Mouse (Mus musculus) retina, adult 2 months (tissue): ENCODE results near the gene Palm3.

Experiments used
- DNase-seq: peaks from one replicate; pipeline ENCODE4 v3.0.0-alpha.2; 2012; ENCODE audit warnings: low read depth, low spot score

Gene Palm3

DNA sequence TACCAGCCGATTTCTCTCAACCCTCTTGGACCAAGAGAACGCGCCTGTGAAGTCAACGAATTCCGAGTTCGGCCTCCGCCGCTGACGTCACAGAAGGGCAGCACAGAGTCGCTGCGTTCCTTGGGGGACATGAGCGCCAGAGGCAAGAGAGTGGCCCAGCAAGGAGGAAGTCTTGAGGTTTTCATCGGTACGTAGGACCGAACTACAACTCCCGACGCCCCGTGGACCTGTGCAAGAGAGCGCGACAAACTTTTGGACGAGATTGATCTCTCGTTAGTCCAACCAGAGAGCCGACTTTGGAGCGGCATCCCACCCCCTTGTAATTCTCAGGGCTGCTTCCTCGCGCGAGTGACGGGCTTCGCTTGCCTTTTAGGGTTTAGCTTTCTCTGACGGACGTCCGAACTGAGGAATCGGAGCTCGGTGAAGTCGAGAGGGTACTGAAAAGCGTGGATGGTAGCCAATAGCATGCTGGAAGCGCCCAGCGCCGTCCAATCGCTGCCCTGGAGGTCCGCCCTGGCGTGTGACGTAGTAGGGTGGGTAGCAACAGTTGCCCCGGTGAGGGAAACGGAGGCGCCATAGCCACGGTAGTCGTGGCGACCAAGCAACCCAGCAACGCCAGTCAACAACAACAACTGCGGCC lies 45.1 kb downstream of the Palm3 start, which contains the start of gene Rfx1:
Gene Rfx1 (plus strand): TSS at position 544 of the 640 bp plus-strand sequence.
- DNase-seq: peak; percentile 99

DNA sequence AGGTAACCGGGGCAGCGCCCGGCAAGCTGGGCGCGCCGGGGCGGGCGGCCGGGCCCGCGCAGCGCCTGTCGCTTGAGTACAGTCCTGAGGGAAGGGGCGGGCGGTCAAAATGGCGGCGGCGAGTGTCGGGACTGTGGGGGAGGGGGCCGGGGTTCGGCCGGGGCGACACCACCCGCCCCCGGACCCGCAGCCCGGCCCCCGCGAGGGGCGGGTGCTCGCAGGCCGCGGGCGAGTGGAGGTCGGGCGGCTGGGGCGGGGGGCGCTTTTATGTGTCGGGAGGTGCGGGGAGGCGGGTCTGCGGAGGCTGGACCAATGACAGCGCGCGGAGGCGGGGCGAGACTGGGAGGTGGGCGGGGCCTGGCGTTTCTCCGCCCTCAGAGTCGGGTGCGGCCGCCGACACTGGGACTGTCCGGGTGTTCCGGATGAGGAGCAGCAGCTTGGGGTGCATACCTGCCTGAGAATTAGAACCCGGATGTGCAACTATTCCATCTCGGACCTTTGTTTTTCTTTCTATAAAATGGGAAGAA lies 45.8 kb downstream of the Palm3 start:
- peak; percentile 63 for DNase-seq

- DNase-seq: no peak
Measured at GRCm38 (mm10) chr8:84067911-84068310, 46.6 kb downstream of the Palm3 start.

- no peak for DNase-seq
Measured at GRCm38 (mm10) chr8:84068316-84069035, 47.2 kb downstream of the Palm3 start.

DNA sequence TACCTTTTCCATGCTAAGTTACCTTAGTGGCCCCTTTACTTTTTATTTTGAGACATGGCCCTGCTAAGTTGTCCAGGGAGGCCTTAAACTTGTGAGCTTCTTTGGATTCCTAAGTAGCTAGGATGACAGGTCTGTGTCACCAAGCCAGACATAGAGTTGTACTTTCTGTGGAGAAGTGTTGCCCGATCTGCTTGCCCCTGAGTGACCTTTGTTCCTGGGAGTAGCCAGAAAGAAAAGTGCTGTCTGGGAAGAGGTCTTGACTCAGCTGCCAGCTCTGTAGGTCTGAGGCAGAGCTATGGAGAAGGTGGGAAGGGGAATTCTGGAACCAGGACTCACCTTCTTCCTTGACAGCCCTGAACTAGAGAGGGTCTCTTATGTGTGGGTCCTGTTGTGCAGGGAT lies 47.9 kb downstream of the Palm3 start:
- DNase-seq: no peak

- DNase-seq: no peak
Measured at GRCm38 (mm10) chr8:84069750-84070149, 48.5 kb downstream of the Palm3 start.

DNA sequence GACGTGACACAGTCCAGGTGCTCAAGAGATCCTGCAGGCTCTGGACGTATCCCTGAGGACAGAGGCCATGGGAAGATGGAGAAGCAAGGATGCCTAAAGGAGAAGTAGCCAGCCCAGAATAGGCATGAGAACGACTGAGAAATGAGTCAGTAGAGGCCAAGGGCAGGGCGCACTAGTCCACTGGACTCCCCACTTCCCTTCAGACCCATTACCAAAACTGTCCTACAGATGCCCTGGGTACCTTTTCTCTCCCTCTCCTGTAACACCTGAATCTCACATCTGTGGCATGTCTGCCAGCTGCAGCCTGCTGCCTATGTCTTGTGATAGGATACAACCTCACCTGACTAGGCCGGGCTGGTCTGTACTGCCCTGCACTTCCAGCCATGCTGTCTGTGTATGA lies 49.0 kb downstream of the Palm3 start:
- DNase-seq: no peak

DNA sequence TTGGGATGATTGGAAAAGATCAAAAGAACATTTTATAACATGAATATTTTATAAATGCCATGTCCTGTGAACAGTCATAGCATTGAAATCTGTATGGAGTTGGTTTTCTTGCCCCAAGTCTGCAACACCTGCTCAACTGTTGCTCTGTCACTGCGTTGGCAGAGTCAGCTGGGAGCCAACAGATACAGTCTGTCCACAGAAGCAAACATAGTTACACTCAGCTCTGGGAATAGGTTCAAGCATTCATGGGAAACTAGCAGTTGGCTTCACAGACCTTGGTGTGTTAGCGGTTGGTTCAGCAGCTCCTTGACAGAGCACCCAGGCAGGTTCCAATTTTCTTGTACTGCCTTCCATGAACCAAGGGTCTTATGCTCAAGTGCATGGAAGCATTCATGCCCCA lies 49.4 kb downstream of the Palm3 start:
- no peak for DNase-seq

DNA sequence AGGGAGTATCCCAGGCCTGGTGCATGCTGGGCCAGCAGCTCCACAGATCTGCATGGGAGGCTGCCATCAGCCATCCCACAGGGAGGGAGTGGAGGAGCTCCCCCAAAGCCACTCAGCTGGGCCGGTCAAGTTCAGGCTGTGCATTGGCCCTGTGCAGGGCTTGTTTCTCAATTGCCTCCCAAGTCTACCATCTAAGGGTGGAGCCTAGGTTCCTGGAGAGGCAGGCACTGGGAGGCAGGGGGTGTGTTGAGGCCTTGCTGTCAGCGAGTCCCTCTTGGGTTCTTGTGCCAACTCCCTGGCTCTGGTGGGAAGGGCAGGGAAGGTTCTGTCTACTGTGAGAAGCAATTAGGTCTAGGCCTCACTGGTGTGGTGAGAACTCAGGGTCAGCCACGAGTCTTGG lies 50.6 kb downstream of the Palm3 start:
- no peak for DNase-seq

DNA sequence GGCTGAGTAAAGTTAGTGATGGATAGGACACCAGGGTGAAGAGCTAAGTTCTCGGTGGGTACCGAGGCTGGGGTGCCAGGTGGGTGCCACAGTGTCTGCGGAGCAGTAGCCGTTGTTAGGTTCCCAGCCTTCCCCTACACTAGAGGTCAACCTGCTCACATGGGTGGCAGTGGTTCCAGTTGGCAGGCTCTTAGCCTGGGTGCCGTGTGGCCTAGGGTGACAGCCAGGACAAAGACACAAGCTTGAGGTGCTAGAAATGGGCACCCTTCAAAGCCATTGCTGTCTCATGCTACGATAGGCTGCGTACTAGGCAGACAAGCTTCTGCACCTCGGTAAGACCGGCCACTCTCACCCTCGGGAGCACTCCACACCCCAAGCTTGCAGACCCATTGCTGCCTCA lies 51.0 kb downstream of the Palm3 start:
- DNase-seq: no peak

DNA sequence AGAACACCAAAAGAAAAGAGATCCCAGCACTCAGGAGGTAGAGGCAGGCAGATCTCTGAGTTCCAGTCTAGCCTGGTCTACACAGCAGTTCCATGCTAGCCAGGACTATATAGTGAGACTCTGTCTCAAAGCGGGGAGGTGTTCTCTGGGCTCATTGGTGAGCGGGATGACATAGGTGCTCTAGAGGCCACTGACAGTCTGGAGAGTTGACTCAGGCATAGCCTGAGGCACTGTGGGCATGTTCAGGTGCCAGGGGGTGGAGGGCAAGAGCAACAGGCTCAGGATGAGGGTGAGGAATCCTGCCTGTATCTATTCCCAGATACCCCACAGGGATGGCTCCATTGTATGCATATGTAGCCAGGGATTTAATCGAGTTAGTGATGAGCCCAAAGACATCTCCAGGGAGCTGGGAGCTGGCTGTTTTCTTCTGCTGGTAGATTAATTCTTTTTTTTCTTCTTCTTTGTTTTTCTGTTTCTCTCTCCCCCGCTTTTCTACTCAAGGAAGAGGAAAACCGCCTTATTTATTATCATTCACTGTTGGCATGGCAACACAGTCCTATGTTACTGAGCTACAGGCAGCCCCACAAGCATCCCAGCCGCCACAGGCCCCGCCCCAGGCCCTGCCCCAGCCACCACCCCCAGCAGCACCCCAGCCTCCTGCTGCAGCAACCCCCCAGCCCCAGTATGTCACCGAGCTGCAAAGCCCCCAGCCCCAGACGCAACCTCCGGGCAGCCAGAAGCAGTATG lies 52.1 kb downstream of the Palm3 start:
- DNase-seq: no peak

GRCm38 (mm10) chr8:84076412-84076811 lies 55.1 kb downstream of the Palm3 start:
- DNase-seq: no peak

- DNase-seq: no peak
Measured at GRCm38 (mm10) chr8:84076849-84077248, 55.6 kb downstream of the Palm3 start.

DNA sequence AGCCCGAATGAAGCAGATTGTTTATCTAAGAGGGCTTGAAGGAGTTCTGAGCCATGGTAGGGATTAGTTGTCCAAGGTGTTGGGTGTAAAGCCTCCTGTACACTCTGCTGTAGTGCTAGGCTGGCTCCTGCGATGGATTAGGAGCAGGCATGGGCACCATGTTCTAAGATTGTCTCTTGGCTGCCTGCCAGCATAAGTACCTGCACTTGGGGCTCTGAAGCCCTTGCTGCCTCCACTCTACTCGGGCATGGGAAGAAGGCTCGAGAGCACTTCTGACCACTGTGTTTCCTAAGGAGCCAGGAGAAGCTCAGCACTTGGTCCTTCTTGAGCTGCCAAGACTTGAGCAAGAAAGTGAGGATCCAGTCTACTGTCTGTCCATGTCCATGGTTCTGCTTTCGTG lies 57.9 kb downstream of the Palm3 start:
- DNase-seq: no peak
